Mouse (Mus musculus) layer of hippocampus, postnatal 10 days (tissue): ENCODE measurements around the gene Flii. TPM values are rescaled to one million over a fixed set of nuclear protein-coding genes. Genes with fewer than 3 reads are reported as not detected.

Experiments
- DNase-seq, 2 experiments: peaks; one replicate each; pipeline ENCODE4 v3.0.0; 2021; ENCODE audit warnings: low spot score in 2 of 2
- total RNA-seq, 2 experiments: library from RNA; stranded (reverse); gene quantifications; 2 replicates each; pipeline ENCODE4 v1.2.3; 2021

Flii gene
- total RNA-seq, 2 experiments from 2014 or later = 54.7 to 57.8 TPM

DNA sequence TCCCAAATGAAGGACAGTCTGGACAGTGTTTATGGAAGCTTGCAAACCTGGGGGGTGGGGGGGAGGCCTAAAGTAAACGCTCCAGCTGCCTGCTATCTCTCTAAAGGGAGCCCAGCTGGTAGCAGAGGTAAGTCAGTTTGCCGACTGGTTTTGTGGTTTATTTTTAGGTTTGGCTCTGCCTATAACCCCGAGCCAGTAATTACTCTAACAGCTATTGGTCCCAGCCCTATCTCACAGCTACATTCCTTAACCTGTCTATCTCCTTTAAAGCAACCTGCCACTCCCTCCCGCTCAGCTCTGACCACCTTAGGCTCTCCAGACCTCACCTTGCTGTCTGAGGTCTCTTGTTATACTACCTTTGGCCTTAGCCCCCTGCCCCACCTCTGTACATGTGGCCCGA lies 7.8 kb downstream of the Flii start:
- DNase-seq = no peak

DNA sequence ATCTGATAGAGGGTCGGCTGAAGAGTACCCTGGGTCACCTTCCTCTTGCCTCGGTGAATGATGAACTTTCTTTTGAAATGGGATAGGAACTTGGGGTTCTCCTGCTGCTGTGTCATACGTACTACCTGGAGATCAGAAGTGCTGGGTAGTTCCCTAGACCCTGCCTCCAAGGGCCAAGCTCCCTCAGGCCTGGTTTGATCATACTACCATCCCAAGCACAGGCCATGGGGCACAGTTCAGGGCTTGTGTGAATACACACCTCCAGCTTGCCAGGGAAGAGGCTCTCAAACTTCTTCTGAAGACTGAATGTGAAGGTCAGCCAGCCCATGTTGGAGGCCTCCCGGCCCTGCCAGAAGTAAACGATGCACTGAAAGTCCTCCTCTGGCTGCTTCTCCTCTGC lies 11.2 kb downstream of the Flii start:
- no peak for DNase-seq

DNA sequence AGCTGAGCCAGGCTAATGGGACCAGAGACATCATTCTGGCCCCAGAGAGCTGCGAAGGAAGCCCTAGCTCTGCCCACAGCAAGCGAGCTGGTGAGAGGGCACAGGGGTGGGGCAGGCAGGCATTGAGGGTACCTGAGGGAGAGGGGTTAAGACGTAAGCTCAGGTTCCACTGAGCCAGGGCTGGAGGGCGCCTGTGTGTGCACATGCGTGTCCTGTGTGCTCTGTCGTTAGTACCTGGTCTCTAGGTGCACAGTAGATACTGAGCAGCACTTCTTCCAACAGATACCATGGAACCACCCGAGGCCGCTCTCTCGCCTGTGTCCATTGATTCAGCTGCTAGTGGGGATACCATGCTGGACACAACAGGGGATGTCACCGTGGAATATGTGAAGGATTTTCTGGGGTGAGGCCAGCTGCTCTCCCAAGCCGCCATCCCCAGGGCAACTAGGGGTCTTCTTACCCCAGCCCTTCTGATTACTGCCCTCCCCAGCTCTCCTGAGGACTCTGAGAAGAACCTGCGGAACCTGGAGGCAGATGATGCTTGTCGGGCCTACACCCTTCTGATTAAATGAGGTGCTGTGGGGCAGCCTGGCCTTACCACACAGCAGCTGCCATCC lies 14.3 kb downstream of the Flii start:
- DNase-seq = no peak

- no peak for DNase-seq
Observed at GRCm38 (mm10) chr11:60712040-60712439, 15.0 kb downstream of the Flii start.

- DNase-seq = no peak
Observed at GRCm38 (mm10) chr11:60711218-60711617, 15.8 kb downstream of the Flii start.

GRCm38 (mm10) chr11:60709481-60710465 lies 17.3 kb downstream of the Flii start:
- DNase-seq = no peak

GRCm38 (mm10) chr11:60708631-60709030 lies 18.4 kb downstream of the Flii start:
- DNase-seq = peak in 1 of 2 experiments; percentile 8

- DNase-seq = peak; percentile 24 to 52
Observed at GRCm38 (mm10) chr11:60707672-60708071, 19.4 kb downstream of the Flii start.

DNA sequence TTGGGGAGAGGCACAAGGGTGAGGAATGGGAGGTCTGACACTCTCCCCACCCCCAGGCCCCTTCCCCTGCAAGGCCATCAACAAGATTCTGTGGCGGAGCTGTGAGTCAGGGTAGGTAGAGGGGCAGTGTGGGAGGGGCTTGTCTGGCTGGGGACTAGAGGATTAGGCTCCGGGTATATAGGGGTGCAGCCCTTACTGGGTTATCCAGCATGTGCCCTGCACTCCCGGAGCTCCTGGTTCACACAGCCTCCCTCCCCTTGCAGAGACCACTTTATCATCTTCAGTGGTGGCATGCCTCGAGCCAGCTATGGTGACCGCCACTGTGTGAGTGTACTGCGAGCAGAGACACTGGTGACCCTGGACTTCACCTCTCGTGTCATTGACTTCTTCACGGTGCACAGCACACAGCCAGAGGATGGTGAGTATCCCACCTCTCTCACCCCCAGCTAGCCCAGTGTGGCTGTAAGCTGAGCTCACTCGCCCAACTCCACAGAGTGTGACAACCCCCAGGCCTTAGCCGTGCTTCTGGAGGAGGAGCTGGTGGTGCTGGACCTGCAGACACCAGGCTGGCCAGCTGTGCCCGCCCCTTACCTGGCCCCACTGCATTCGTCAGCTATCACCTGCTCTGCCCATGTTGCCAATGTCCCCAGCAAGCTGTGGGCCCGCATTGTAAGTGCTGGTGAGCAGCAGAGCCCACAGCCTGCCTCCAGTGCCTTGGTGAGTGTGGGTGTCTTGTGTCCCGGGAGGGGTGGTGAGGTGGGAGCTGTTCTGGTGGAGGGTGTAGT lies 20.2 kb downstream of the Flii start:
- peak; percentile 5 to 8 for DNase-seq

GRCm38 (mm10) chr11:60706076-60706475 lies 21.0 kb downstream of the Flii start:
- DNase-seq = peak in 1 of 2 experiments; percentile 9

GRCm38 (mm10) chr11:60705255-60705654 lies 21.8 kb downstream of the Flii start:
- peak in 1 of 2 experiments; percentile 6 for DNase-seq

- peak; percentile 8 to 13 for DNase-seq
Observed at GRCm38 (mm10) chr11:60704023-60704880, 22.8 kb downstream of the Flii start.

DNA sequence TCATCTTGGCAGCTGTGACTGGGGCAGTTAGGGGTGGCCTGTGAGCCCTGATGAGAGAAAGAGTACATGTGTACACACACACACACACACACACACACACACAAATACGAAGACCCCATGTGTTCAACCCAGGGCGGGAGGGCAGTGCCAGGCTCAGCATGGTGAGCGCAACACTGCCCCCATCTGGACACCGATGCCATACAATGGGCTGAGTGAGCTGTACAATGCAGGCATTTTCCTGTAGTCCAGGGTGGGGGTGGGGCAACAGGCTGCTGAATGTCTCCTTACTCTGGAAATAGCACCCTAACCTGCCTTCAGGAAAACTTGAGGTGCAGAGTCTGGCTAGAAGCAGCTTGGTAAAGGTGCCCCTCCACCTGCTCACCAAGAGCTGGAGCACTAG lies 23.9 kb downstream of the Flii start:
- DNase-seq = peak; percentile 78 to 81

GRCm38 (mm10) chr11:60701611-60702010 lies 25.5 kb downstream of the Flii start:
- peak; percentile 5 to 17 for DNase-seq

- DNase-seq = peak; percentile 4 to 13
Observed at GRCm38 (mm10) chr11:60700320-60701185, 26.5 kb downstream of the Flii start.

DNA sequence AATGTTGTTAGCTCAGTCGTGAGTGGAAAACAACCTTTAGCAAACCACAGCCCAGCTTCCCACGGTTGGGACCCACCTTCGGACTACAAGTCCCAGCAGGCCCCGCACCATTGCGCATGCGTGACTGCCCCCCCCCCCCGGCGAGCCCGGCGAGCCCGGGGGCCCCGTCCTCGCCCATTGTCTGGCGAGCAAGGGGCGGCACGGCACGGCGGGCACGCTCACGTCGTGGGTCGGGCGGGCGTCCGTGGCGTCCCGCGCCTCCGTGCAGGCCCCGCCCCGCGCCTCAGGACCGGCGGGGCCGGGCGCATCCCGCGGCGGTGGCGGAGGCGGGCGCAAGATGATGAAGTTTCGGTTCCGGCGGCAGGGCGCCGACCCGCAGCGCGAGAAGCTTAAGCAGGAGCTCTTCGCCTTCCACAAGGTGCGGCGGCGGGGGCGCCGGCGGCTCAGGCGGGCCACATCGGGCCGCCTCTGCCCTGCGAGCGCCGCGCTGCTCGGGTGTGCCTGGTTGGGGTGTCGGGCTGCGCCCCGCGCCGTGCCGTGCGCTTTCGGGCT lies 27.5 kb downstream of the Flii start, which contains the start of gene Llgl1:
TSS of gene Llgl1 (plus strand) at position 200 of the 552 bp plus-strand sequence.
- DNase-seq = peak; percentile 74 to 86

DNA sequence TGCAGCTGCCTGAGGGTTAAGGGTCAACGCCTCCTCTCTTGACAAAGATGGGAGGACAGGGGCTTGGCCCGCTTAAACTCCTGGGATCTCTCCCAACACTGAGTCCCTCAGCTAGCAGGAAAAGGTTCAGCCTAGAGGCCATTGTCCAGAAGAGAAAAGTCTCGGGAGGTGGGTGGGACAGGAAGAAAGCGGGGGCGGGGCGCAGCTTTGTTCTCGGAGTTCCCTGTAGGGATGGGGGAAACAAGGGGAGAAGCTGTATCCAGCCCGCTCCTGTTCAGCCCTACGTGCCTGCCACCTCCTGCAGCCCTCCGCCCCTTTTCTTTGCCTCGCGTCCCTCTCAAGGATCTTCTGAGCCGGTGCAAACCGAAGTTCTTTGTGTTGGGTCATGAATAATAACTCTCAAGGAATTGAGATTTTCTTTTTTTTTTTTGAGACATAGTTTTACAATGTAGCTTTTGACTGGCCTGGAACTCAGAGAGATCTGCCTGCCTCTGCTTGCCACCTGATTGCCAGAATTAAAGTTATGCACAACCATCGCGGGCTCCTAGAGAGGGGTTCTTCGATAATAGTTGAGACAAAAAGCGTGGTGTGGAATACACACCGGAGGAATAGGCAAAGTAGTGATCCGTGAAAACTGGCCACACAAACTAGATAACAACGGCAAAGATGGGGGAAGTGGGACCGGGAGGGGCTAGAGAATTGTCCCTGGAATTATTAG lies 28.1 kb downstream of the Flii start:
- peak; percentile 44 to 55 for DNase-seq

- DNase-seq = no peak
Observed at GRCm38 (mm10) chr11:60697561-60697960, 29.5 kb downstream of the Flii start.
